Mouse (Mus musculus) embryonic facial prominence, embryonic 13.5 days (tissue): ENCODE measurements around the gene Tbl3. TPM values are rescaled to one million over a fixed set of nuclear protein-coding genes. Genes with fewer than 3 reads are reported as not detected.
A peak's percentile ranks its signal among the peaks of the same experiment; 100 is the strongest.
"Not testable (repeated sequence)": the region's sequence is repeated elsewhere in the genome, so short reads cannot be mapped to it uniquely, and the experiment has no call there.

ENCODE experiments used
- ATAC-seq: fragments of 200-750 bp; cut with Nextera tagmentation; 2 replicates; pipeline ENCODE4 v1.8.0; 2017; ENCODE audit warnings: low read depth; ENCODE audit not compliant: insufficient number of reproducible peaks, insufficient read depth, low FRiP score, low TSS enrichment
- H3K27ac ChIP-seq: fragments of 300-500 bp; sonication (generic); 2 replicates; pipeline ENCODE4 v1.5.1; 2015; ENCODE audit warnings: moderate library complexity, mild to moderate bottlenecking, inconsistent platforms
- H3K27me3 ChIP-seq: fragments of 300-500 bp; sonication (generic); 2 replicates; pipeline ENCODE4 v1.6.1; 2015; ENCODE audit warnings: mild to moderate bottlenecking, inconsistent platforms
- H3K36me3 ChIP-seq: fragments of 300-500 bp; sonication (generic); 2 replicates; pipeline ENCODE4 v1.6.1; 2015; ENCODE audit warnings: mild to moderate bottlenecking, inconsistent platforms
- H3K4me1 ChIP-seq: fragments of 300-500 bp; sonication (generic); 2 replicates; pipeline ENCODE4 v1.6.1; 2015; ENCODE audit warnings: inconsistent platforms
- H3K4me2 ChIP-seq: fragments of 300-500 bp; sonication (generic); 2 replicates; pipeline ENCODE4 v1.6.1; 2015; ENCODE audit warnings: moderate library complexity, mild to moderate bottlenecking, inconsistent platforms
- H3K4me3 ChIP-seq: fragments of 300-500 bp; sonication (generic); 2 replicates; pipeline ENCODE4 v1.5.1; 2015; ENCODE audit warnings: mild to moderate bottlenecking, inconsistent platforms
- H3K9ac ChIP-seq: fragments of 300-500 bp; sonication (generic); 2 replicates; pipeline ENCODE4 v1.6.1; 2015; ENCODE audit warnings: mild to moderate bottlenecking, inconsistent platforms
- H3K9me3 ChIP-seq: fragments of 300-500 bp; sonication (generic); 2 replicates; pipeline ENCODE4 v1.6.1; 2016; ENCODE audit warnings: inconsistent platforms
- WGBS: fragments of 180-500 bp; shearing (Covaris S2); methylation state at CpG from one replicate; pipeline ENCODE4 v1.1.7; 2015; ENCODE audit warnings: mixed read lengths; 5-methylcytosine and 5-hydroxymethylcytosine counted together
- polyA plus RNA-seq: library from polyadenylated mRNA; unstranded; fragments of >200 nt; fragmentation: Nextera tagmentation; extraction: Ambion mirVana; gene quantifications from 2 replicates; pipeline ENCODE4 v1.2.1, GENCODE M21; 2015

The Tbl3 gene
- polyA plus RNA-seq, 1 experiment from 2014 or later, result 81.6 TPM

DNA sequence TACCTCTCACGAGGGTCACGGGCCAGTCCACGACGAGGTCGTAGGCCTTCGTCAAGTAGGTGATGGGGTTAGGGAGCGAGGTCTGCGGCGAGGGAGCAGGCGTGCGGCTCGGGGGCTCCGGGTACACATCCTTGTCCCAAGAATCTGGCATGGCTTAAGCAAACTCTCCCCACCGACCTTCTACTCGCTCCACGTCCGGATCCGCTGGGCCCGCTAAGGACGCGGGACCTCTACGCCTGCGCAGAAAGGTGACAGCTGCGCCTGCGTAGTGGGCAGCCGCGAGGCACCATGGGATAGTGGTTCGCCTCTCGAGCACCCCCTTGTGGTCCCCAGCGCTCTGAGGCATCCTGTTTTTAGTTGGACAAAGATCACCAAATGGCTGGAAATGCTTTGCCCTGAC, 16.7 kb upstream of the Tbl3 start, which contains the start of gene Ndufb10:
TSS of gene Ndufb10 (minus strand) at position 295 of the 400 bp plus-strand sequence.
- Histone ChIP-seq H3K27ac (peak within 1 kb of the TSS; percentile 85), H3K4me2 (peak within 1 kb of the TSS; percentile 89), H3K9me3 (no peaks in the 10 kb centered on the region), H3K4me1 (peaks cover 26% of the 10 kb centered on the region), H3K4me3 (peak within 1 kb of the TSS; percentile 83), H3K27me3 (no peaks in the 10 kb centered on the region), H3K9ac (peak within 1 kb of the TSS; percentile 97), H3K36me3 (peaks cover 16% of the 10 kb centered on the region)
- peak; percentile 75 for ATAC-seq
- WGBS, result under 1% methylated on average over 30 of the region's 30 CpGs

DNA sequence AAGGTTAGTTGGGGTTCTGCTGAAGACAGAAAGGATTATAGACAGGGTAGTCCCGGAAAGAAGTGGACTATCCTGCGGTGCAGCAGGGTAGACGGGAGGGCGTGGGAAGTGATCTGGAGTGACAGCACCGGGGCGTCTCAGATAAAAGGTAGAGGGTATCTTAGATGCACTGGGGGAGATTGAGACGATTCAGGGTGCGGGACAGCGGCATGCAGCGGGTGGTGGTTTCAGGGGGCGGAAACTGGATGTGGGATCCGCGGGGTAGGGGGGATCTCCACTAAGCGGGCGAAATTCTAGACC, 16.4 kb upstream of the Tbl3 start:
- WGBS, result under 1% methylated on average over 15 of the region's 15 CpGs
- Histone ChIP-seq H3K4me1 (peaks cover 28% of the 10 kb centered on the region), H3K27ac (peak overlapping the region; percentile 85), H3K27me3 (no peaks in the 10 kb centered on the region), H3K4me2 (peak overlapping the region; percentile 89), H3K36me3 (peaks cover 16% of the 10 kb centered on the region), H3K9me3 (no peaks in the 10 kb centered on the region), H3K4me3 (peak overlapping the region; percentile 83), H3K9ac (peak overlapping the region; percentile 97)
- no peak for ATAC-seq

DNA sequence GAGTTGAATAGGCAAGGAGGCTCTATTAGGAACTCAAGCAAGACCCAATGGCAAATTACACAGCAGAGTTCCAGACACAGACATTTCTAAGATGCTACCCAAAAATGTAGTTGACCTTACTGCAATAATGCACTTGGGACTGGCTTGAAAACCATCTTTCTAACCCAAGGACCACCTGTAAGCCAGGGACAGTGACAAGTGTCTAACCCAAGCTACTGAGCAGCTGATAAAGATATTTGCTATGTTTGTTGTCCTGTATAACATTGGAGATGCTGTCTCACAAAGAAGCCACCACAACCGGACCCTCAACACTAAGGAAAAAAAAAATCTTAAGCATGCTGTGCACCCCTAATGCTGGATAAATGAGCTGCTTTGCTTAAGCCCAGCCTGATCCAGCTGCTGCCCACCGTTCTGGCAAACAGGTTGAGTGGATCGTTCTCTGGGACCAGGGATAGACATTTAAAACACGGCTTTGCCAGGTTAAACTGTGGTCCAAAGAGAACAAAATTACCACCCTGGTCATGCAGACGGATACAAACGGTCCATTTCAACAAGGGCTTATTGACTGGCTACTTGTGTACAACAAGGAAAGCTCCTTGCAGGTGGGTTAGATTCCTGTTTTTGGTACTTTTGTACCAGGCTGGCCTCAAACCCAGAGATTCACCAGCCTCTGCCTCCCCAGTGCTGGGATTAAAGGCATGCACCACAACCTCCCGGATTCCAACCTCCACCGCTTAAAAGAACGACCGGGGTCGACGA, 15.8 kb upstream of the Tbl3 start:
- Histone ChIP-seq H3K36me3 (peaks cover 20% of the 10 kb centered on the region), H3K9me3 (no peaks in the 10 kb centered on the region), H3K27ac (peak overlapping the region; percentile 85), H3K27me3 (no peaks in the 10 kb centered on the region), H3K4me2 (peak overlapping the region; percentile 89), H3K4me3 (peak overlapping the region; percentile 83), H3K9ac (peak overlapping the region; percentile 97), H3K4me1 (peaks cover 32% of the 10 kb centered on the region)
- WGBS, result 3% methylated on average over 12 of the region's 12 CpGs
- no peak for ATAC-seq

DNA sequence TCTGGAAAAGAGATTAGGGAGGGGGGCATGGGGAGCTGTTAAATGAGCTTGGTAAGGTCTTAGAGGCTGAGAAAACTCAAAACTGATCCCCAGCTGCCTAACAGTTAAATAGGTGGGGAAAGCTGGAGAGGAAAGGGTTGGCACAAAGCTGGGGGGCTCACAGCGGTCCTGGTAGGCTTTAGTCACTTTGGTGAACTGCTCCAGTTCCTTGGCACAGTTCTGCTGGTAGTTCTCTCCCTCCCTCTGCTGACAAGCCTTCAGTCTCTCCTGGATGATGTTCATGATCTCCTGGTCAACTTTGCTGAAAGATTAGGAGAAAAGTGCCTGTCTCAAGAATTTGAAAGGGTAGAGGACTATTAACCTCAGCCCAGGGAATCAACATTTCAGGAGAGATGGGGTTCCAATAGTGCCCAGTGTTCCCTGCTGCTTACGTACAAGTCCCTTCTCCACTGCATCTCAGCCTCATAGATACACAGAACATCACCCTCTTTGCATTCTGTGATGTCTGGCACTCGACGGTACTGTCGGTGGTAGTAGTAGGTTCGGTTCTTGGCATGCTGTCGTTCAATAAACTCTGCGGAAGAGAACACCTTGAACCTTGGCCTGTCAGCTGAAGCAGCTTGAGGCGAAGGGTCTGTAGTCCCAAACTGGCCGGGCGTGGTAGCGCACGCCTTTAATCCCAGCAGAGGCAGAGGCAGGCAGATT, 14.9 kb upstream of the Tbl3 start:
- Histone ChIP-seq H3K4me1 (peaks cover 32% of the 10 kb centered on the region), H3K4me3 (peak overlapping the region; percentile 91), H3K9ac (peak overlapping the region; percentile 54), H3K36me3 (peaks cover 28% of the 10 kb centered on the region), H3K4me2 (peak overlapping the region; percentile 89), H3K27ac (peak overlapping the region; percentile 33; the same call in 1 of the 2 replicates), H3K27me3 (no peaks in the 10 kb centered on the region), H3K9me3 (no peaks in the 10 kb centered on the region)
- ATAC-seq, result no peak
- 37% methylated on average over 13 of the region's 13 CpGs for WGBS

DNA sequence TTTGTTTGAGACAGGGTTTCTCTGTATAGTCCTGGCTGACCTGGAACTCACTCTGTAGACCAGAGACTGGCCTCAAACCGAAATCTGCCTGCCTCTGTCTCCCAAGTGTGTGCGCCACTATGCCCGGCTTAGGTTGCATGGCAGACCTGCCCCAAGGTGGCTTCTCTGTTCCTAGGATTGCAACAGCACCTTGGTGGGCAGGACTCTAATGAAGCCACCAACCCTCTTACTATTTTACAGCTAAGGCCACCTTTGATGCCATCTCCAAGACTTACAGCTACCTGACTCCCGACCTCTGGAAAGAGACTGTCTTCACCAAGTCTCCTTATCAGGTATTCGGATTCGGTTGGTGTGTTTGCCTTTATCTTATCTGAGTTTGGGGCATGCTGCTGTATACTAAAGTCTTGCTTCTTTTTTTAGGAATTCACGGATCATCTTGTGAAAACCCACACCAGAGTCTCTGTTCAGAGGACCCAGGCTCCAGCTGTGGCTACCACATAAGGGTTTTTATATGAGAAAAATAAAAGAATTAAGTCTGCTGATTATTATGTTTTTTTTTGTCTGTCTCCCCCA, 14.0 kb upstream of the Tbl3 start:
- WGBS, result 66% methylated on average over 7 of the region's 7 CpGs
- peaks cover 37% of the 10 kb centered on the region for H3K36me3 ChIP-seq
- H3K9me3 ChIP-seq, ATAC-seq, H3K27me3 ChIP-seq, H3K27ac ChIP-seq: not testable (repeated sequence)
- H3K4me3 ChIP-seq, result peak overlapping the region; percentile 91
- peak overlapping the region; percentile 89 for H3K4me2 ChIP-seq
- H3K4me1 ChIP-seq, result peaks cover 32% of the 10 kb centered on the region
- peak overlapping the region; percentile 73 for H3K9ac ChIP-seq

DNA sequence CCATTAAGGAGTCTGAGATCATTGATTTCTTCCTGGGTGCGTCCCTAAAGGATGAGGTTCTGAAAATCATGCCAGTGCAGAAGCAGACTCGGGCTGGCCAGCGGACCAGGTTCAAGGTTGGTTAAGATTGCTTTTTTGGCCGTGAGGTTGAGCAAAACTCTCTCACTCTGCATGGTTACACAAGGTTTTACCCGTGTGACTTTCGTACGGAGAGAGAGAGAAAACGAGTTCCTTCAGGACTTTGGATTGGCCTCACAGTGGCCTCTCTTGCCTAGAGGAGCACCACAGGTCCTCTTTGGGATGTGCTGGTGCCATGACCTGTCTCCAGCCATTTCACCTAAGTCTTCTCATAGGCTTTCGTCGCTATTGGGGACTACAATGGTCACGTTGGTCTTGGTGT, 13.2 kb upstream of the Tbl3 start:
- peaks cover 32% of the 10 kb centered on the region for H3K4me1 ChIP-seq
- H3K4me3 ChIP-seq, result peak overlapping the region; percentile 91
- not testable (repeated sequence) for H3K9me3 ChIP-seq, H3K27me3 ChIP-seq, ATAC-seq
- peak overlapping the region; percentile 89 for H3K4me2 ChIP-seq
- WGBS, result 1% methylated on average over 11 of the region's 11 CpGs
- H3K27ac ChIP-seq, result peak overlapping the region; percentile 83; the same call in 1 of the 2 replicates
- peaks cover 44% of the 10 kb centered on the region for H3K36me3 ChIP-seq
- peak overlapping the region; percentile 97 for H3K9ac ChIP-seq

DNA sequence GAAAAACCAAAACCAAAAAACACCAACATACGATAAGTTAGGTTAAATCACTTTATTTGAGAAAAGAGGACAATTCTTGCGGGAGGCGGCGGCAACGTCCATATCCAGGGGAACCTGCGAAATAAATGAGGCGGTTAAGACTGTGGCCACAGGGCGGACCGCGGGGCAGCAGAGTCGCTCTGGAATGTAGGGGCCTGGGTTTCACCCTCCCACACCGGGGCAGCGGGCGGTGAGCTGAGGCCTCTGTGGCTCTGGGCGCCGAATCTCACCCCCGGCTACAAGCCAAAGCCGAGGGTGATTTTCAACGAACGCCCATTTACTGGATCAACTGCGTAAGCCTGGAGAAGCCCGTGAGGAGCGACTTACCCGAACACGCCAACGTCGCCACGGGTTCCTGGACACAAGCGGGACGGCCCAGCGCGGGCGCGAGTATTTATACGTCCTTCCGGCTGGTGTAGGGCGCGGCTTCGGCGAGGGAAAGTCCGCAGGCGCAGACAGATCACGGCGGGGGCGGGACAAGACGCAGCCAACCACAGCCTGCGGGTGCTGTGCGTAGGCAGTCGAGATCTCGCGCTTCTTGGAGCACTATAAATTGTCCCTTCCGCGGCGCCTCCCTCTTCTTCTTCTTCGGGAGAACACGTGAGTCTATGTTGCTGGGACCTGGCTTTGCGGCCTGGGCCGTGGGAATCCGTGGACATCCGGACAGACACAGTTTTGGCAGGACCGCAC, 12.2 kb upstream of the Tbl3 start:
- WGBS, result under 1% methylated on average over 61 of the region's 61 CpGs

DNA sequence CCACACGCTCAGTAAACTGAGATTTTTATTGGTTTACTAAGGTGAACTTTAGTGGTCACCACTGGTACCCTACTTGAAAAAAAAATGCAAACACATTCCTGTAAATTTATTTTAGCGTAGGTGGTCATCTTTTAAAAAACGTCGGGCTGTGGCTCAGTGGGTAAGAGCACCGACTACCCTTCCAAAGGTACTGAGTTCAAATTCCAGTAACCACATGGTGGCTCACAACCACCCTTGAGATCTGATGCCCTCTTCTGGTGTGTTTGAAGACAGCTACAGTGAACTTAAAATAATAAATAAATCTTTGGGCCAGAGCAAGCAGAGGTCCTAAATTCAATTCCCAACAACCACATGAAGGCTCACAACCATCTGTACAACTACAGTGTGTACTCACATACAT, 11.5 kb upstream of the Tbl3 start:
- 68% methylated on average over 5 of the region's 5 CpGs for WGBS
- peaks cover 49% of the 10 kb centered on the region for H3K36me3 ChIP-seq
- H3K9me3 ChIP-seq, result not testable (repeated sequence)

More for the DNA sequence above, 12.2 kb upstream of the Tbl3 start:
- Histone ChIP-seq H3K36me3 (peaks cover 49% of the 10 kb centered on the region), H3K4me2 (peak overlapping the region; percentile 89), H3K9me3 (no peaks in the 10 kb centered on the region), H3K27ac (peak overlapping the region; percentile 83), H3K9ac (peak overlapping the region; percentile 97), H3K27me3 (no peaks in the 10 kb centered on the region), H3K4me3 (peak overlapping the region; percentile 91), H3K4me1 (peaks cover 32% of the 10 kb centered on the region)
- ATAC-seq, result peak; percentile 97

DNA sequence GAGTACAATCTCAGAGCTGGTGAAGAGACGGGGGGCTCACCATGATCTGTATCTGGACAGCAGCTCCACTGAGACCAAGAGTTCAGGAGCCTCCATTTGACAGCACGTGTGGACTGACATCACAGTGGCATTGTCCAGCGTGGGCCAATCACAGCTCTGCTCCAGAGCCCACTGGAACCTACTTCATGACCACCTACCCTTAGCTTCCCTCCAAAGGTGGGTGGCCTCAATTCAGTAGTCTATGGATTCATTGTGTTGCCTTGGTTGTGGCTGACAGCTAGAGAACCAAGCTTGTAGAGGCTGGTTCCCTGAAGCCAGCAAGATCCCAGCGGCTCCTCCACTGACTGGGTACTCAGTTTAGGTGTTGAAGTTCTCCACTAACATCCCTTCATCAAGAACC, 10.5 kb upstream of the Tbl3 start, which contains the start of the genes Rnf151 and Rps2:
TSS of gene Rnf151 (minus strand) at position 121 of the 400 bp plus-strand sequence.
TSS of gene Rps2 (plus strand) at position 174 of the 400 bp plus-strand sequence.
- Histone ChIP-seq H3K27me3 (no peaks in the 10 kb centered on the region), H3K36me3 (peaks cover 49% of the 10 kb centered on the region), H3K4me1 (peaks cover 25% of the 10 kb centered on the region), H3K4me2 (peak within 1 kb of the TSS; percentile 89), H3K9me3 (no peaks in the 10 kb centered on the region), H3K9ac (peak within 1 kb of the TSS; percentile 97), H3K27ac (no peak within 1 kb of the TSS), H3K4me3 (peak within 1 kb of the TSS; percentile 91)
- 84% methylated on average over 4 of the region's 4 CpGs for WGBS
- ATAC-seq, result no peak

More for the DNA sequence above, 11.5 kb upstream of the Tbl3 start:
- not testable (repeated sequence) for ATAC-seq, H3K27ac ChIP-seq, H3K27me3 ChIP-seq
- peak overlapping the region; percentile 97 for H3K9ac ChIP-seq
- H3K4me2 ChIP-seq, result peak overlapping the region; percentile 89
- H3K4me3 ChIP-seq, result peak overlapping the region; percentile 91
- H3K4me1 ChIP-seq, result peaks cover 32% of the 10 kb centered on the region

DNA sequence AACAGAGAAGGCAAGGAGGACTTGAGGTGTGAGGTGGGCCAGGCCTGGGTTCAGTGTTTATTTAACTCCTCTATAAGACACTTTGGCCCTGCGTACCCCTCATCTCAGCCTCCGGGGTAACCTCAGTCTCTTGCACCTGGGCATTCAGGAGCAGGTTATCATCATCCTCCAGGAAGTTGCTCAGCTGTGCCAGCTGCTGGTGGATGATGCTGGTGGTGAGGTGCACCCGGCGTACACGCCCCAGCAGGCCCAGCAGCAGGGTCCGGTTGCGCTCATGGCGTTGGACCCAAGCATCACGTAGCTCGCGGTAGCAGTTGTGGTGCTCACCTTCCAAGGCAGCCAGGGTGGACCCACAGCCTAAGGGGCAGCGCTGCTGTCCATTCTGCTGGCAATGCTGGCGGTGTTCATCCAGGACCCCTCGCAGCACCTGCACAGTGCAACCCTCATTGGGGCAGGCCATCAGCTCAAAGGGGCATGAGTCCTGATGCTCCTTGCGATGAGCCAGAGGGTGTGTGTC, 8.8 kb upstream of the Tbl3 start:
- H3K4me1 ChIP-seq, result peaks cover 8% of the 10 kb centered on the region
- H3K4me2 ChIP-seq, result no peak overlapping the region
- no peaks in the 10 kb centered on the region for H3K9me3 ChIP-seq
- H3K27ac ChIP-seq, result no peak overlapping the region
- H3K27me3 ChIP-seq, result no peaks in the 10 kb centered on the region
- H3K9ac ChIP-seq, result no peak overlapping the region
- no peak for ATAC-seq
- 94% methylated on average over 15 of the region's 15 CpGs for WGBS
- peaks cover 35% of the 10 kb centered on the region for H3K36me3 ChIP-seq
- no peak overlapping the region for H3K4me3 ChIP-seq

DNA sequence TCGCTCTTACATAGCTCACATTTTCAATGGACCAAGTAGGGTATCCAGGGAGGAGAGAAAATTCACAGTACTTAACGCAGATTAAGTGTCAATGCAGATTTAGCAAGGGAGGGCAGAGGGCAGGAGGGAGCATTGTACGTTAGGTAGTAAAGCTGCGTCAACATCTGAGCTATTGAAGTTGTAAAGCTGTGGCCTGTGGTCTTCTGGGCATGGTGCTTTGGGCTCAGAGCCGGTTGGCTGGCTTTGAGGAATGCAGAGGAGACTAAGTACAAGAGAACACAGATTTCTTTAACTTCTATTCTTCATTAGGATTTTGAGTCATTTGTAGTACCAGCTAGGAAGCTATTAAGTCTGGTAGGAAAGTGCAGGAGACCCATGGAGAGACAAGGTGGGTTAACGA, 8.1 kb upstream of the Tbl3 start:
- no peaks in the 10 kb centered on the region for H3K27me3 ChIP-seq
- H3K9ac ChIP-seq, result no peak overlapping the region
- ATAC-seq, result no peak
- no peak overlapping the region for H3K4me2 ChIP-seq
- 77% methylated on average over 6 of the region's 6 CpGs for WGBS
- no peak overlapping the region for H3K4me3 ChIP-seq
- peaks cover 33% of the 10 kb centered on the region for H3K36me3 ChIP-seq
- H3K4me1 ChIP-seq, result peaks cover 6% of the 10 kb centered on the region
- H3K27ac ChIP-seq, result no peak overlapping the region
- H3K9me3 ChIP-seq, result no peaks in the 10 kb centered on the region
